Mouse (Mus musculus) G1E (cell line): ENCODE results near the gene Ckm. TPM values are rescaled to one million over a fixed set of nuclear protein-coding genes. Genes with fewer than 3 reads are reported as not detected.

Experiments
- ATAC-seq: 2 replicates; pipeline ENCODE4 v1.8.0; 2016; ENCODE audit warnings: mild to moderate bottlenecking; ENCODE audit not compliant: insufficient number of reproducible peaks, poor library complexity, low FRiP score, severe bottlenecking; ENCODE audit errors: extremely low read depth
- DNase-seq: peaks from one replicate; pipeline ENCODE4 v3.0.0; 2012; ENCODE audit warnings: low spot score
- H3K27me3 ChIP-seq: 2 replicates; pipeline ENCODE4 v1.6.1; 2012; ENCODE audit warnings: mild to moderate bottlenecking, low read length, inconsistent platforms; ENCODE audit not compliant: insufficient read depth
- H3K36me3 ChIP-seq: replicated peaks from 2 replicates; pipeline ENCODE3; 2012; ENCODE audit warnings: mild to moderate bottlenecking, inconsistent platforms
- H3K4me1 ChIP-seq: 2 replicates; pipeline ENCODE4 v1.6.1; 2012; ENCODE audit warnings: low read depth, low read length, inconsistent platforms, mixed read lengths; ENCODE audit not compliant: insufficient read depth
- H3K4me3 ChIP-seq: 2 replicates; pipeline ENCODE4 v1.5.1; 2012; ENCODE audit warnings: low read depth, mild to moderate bottlenecking, inconsistent platforms, low read length, moderate library complexity, mixed read lengths
- H3K9me3 ChIP-seq: replicated peaks from 2 replicates; pipeline ENCODE4 v1.6.1; 2012; ENCODE audit warnings: inconsistent platforms
- CTCF ChIP-seq: IDR thresholded peaks from 2 replicates; pipeline ENCODE4 v1.5.1; 2012; ENCODE audit warnings: low read depth, low read length, inconsistent platforms, mixed read lengths
- GATA1 ChIP-seq: IDR thresholded peaks from 2 replicates; pipeline ENCODE4 v1.6.1; 2012; ENCODE audit warnings: borderline replicate concordance, low read length, inconsistent platforms, mixed read lengths
- GATA2 ChIP-seq: IDR thresholded peaks from 2 replicates; pipeline ENCODE4 v1.6.1; 2012; ENCODE audit warnings: low read depth, low read length, inconsistent platforms, borderline replicate concordance
- POLR2AphosphoS5 ChIP-seq: IDR thresholded peaks from 2 replicates; pipeline ENCODE4 v1.6.1; 2012; ENCODE audit warnings: low read depth, low read length, inconsistent platforms; ENCODE audit not compliant: insufficient replicate concordance
- TAL1 ChIP-seq: conservative IDR thresholded peaks from 2 replicates; pipeline ENCODE4 v1.6.1; 2012; ENCODE audit warnings: low read depth, low read length, inconsistent platforms, mixed read lengths
- polyA plus RNA-seq: library from polyadenylated mRNA; stranded (reverse); fragments of >175 nt; gene quantifications from 2 replicates; pipeline ENCODE4 v1.2.3, GENCODE M21; 2012
- total RNA-seq, 2 experiments: library from RNA; stranded (forward) in 1 of 2; stranded (reverse) in 1 of 2; fragments of 200-1000 nt in 1 of 2; fragments of >200 nt in 1 of 2; fragmentation: Nextera tagmentation in 1 of 2; gene quantifications; 2 replicates each; pipeline ENCODE4 v1.2.3; 2014 to 2017

The Ckm gene
- total and polyA plus RNA-seq, 3 experiments: 0.05 TPM; not detected in 2

- no peak for TF ChIP-seq TAL1
- TF ChIP-seq GATA1: no peak
- TF ChIP-seq CTCF: no peak
- no peak for TF ChIP-seq GATA2
- TF ChIP-seq POLR2AphosphoS5: no peak
- DNase-seq (no peak), ATAC-seq (no peak)
- no peaks in the 10 kb centered on the region; the same call in 1 of the 2 replicates for H3K27me3 ChIP-seq
- H3K36me3 ChIP-seq: peaks cover 51% of the 10 kb centered on the region
- H3K9me3 ChIP-seq: no peaks in the 10 kb centered on the region
- H3K4me3 ChIP-seq: no peak overlapping the region; the same call in 1 of the 2 replicates
- peaks cover 46% of the 10 kb centered on the region for H3K4me1 ChIP-seq
Observed at GRCm38 (mm10) chr7:19455819-19456495, 51.4 kb downstream of the Ckm start.

GRCm38 (mm10) chr7:19456628-19457027 lies 52.1 kb downstream of the Ckm start:
- peaks cover 44% of the 10 kb centered on the region for H3K36me3 ChIP-seq
- no peak for TF ChIP-seq GATA2
- peaks cover 48% of the 10 kb centered on the region for H3K4me1 ChIP-seq
- H3K27me3 ChIP-seq: no peaks in the 10 kb centered on the region; the same call in 1 of the 2 replicates
- no peak overlapping the region for H3K4me3 ChIP-seq
- no peak for DNase-seq
- no peaks in the 10 kb centered on the region for H3K9me3 ChIP-seq
- no peak for ATAC-seq

- no peak for ATAC-seq
- peaks cover 48% of the 10 kb centered on the region for H3K4me1 ChIP-seq
Observed at GRCm38 (mm10) chr7:19457414-19458071, 53.0 kb downstream of the Ckm start.

GRCm38 (mm10) chr7:19458072-19458486 lies 53.5 kb downstream of the Ckm start:
- ATAC-seq (peak; percentile 25; the same call in 1 of the 2 replicates), DNase-seq (peak; percentile 90)
- no peak for TF ChIP-seq TAL1
- no peak for TF ChIP-seq GATA2
- TF ChIP-seq CTCF: no peak
- TF ChIP-seq POLR2AphosphoS5: no peak
- no peak for TF ChIP-seq GATA1
- peaks cover 52% of the 10 kb centered on the region for H3K4me1 ChIP-seq
- peaks cover 12% of the 10 kb centered on the region for H3K27me3 ChIP-seq
- H3K9me3 ChIP-seq: no peaks in the 10 kb centered on the region
- H3K4me3 ChIP-seq: peak overlapping the region; percentile 81
- H3K36me3 ChIP-seq: peaks cover 34% of the 10 kb centered on the region

More at GRCm38 (mm10) chr7:19457414-19458071, 53.0 kb downstream of the Ckm start:
- peaks cover 6% of the 10 kb centered on the region; the same call in 1 of the 2 replicates for H3K27me3 ChIP-seq
- DNase-seq: no peak
- H3K9me3 ChIP-seq: no peaks in the 10 kb centered on the region
- peak overlapping the region; percentile 81 for H3K4me3 ChIP-seq
- TF ChIP-seq GATA1 (no peak), GATA2 (no peak), POLR2AphosphoS5 (no peak), TAL1 (no peak), CTCF (no peak)
- H3K36me3 ChIP-seq: peaks cover 35% of the 10 kb centered on the region

GRCm38 (mm10) chr7:19458591-19459111 lies 54.1 kb downstream of the Ckm start, which contains the start of gene Mark4:
Mark4 (minus strand) TSS chr7:19458821.
- Histone ChIP-seq H3K9me3 (no peaks in the 10 kb centered on the region), H3K36me3 (peaks cover 28% of the 10 kb centered on the region), H3K27me3 (peaks cover 17% of the 10 kb centered on the region), H3K4me1 (peaks cover 52% of the 10 kb centered on the region), H3K4me3 (peak within 1 kb of the TSS; percentile 81)
- ATAC-seq (peak; percentile 64), DNase-seq (peak; percentile 97)
- no peak for TF ChIP-seq GATA1
- no peak for TF ChIP-seq GATA2
- TF ChIP-seq CTCF: no peak
- no peak for TF ChIP-seq POLR2AphosphoS5
- TF ChIP-seq TAL1: no peak
